Mouse (Mus musculus): ENCODE measurements around the gene Agt.

DNA sequence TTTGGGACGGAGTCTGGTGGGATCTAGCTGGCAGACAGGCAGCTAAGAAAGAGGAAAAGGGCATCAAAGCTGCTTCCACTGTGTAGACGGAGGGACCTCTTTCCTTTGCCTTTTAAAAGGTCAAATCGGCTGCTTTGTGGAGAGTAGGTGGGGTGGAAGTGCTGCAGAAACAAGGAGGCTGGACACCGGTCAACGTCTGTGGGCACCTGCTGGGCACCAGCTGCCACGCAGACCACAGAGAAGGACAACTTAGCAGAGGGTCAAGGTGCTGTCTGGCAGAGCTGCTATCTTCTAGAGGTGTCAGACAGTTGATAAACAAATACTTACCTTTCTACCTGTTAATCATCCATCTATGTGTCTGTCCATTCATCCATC lies 61.2 kb downstream of the Agt start:
- TF ChIP-seq GATA1 (IDR thresholded peaks at IDR 0.05; ENCODE audit: borderline replicate concordance, low read length) (no peak), FLI1 (IDR thresholded peaks at IDR 0.05; ENCODE audit: low read length) (no peak)
